Mouse (Mus musculus) kidney, adult 2 months (tissue): ENCODE results near the gene Pim2.

Source experiments
- CTCF ChIP-seq: fragments of 200-500 bp; conservative IDR thresholded peaks from 2 replicates; pipeline ENCODE4 v1.5.1; 2011; ENCODE audit warnings: low read depth, mild to moderate bottlenecking, control low read depth, low read length, moderate library complexity, mixed read lengths; ENCODE audit not compliant: insufficient read depth, insufficient read length
- POLR2A ChIP-seq: fragments of 200-500 bp; IDR thresholded peaks from one replicate; pipeline ENCODE4 v1.6.1; 2011; ENCODE audit warnings: low read depth, low read length, control low read depth

DNA sequence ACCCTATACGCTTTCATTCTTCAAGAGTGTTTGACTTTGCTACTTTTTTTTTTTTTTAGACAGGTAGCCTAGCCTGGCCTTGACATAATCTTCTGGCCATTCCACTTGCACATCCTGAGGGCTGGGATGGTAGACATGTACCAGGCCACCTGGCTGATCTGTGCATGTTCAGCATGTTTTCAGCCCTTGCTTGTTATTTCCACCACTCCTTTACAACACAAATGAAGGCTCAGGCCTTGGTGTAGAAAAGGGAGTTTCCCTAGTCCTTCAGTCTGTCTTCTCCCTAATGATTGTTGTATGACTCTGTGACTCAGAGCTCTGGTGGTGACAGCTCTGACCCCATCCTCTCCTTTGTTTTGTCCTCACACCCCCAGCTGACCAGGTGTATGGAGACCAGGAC lies 10.9 kb upstream of the Pim2 start:
- TF ChIP-seq CTCF (no peak), POLR2A (no peak)
